Mouse (Mus musculus) ES-Bruce4 (cell line): ENCODE results near the gene Prlr.

ENCODE experiments used
- CTCF ChIP-seq: IDR thresholded peaks from one replicate; pipeline ENCODE4 v1.8.1; 2011; ENCODE audit warnings: low read depth, low read length
- EP300 ChIP-seq: IDR thresholded peaks from 2 replicates; pipeline ENCODE4 v1.6.1; 2011; ENCODE audit warnings: low read depth, low read length; ENCODE audit not compliant: insufficient read depth

DNA sequence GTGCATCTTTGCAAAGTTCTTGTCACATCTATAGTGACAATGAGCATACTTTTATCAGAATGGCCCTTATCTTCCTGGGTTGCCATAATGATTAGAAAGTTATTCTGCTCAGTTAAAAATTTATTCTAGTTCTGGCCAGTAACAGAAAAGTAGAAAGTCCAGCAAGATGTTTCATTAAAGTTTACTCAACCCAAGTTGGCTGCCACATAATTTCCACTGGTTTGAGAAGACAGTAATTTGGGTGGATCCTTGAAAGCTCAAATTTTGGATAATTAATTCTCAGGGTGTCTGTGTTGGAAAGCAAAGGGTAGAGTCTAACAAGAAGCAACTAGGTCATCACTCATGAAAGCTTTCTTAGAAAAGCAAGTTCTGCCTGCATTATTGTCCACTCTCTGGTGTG, 106.6 kb downstream of the Prlr start:
- no peak for TF ChIP-seq CTCF
- TF ChIP-seq EP300: no peak
